Mouse (Mus musculus): ENCODE measurements around the gene Actr5. TPM values are rescaled to one million over a fixed set of nuclear protein-coding genes. Genes with fewer than 3 reads are reported as not detected.
A peak's percentile ranks its signal among the peaks of the same experiment; 100 is the strongest.

Gene Actr5
- polyA plus RNA-seq, 1 experiment from 2014 or later: 10.1 TPM

DNA sequence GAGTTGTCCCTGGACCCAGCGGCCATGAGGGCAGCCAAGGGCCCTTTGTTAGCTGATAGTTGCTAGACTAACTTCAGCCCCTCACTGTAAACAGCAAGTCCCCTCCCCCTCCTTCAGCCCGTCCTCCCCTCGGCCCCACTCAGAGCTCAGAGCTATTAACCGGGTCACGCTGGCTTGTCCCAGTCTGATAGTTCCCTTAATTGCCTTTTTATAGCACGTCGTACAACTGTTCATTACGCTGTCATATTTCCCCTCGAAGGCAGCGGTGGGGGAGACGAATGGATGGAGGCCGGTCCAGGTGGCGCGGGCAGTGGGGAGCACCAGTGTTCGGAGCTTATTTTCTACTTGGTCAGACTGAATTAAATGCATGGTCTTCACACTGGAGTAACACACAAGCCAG is 22.0 kb upstream of the Actr5 start:
- ATAC-seq (ENCODE audit: borderline replicate concordance, extremely low read depth, low FRiP score, low TSS enrichment): no peak
- H3K9me3 ChIP-seq: no peaks in the 10 kb centered on the region
- no peaks in the 10 kb centered on the region for H3K4me1 ChIP-seq
- H3K36me3 ChIP-seq: no peaks in the 10 kb centered on the region
- H3K4me2 ChIP-seq: no peak overlapping the region
- no peak overlapping the region for H3K9ac ChIP-seq
- 21% methylated on average over 15 of the region's 15 CpGs for whole genome bisulfite sequencing
- H3K4me3 ChIP-seq: no peak overlapping the region
- H3K27ac ChIP-seq: no peak overlapping the region
- peaks cover 61% of the 10 kb centered on the region for H3K27me3 ChIP-seq

- Histone ChIP-seq H3K4me2 (no peak overlapping the region), H3K4me3 (no peak overlapping the region), H3K27ac (no peak overlapping the region), H3K9me3 (no peaks in the 10 kb centered on the region), H3K27me3 (peaks cover 93% of the 10 kb centered on the region), H3K4me1 (peaks cover 13% of the 10 kb centered on the region), H3K9ac (no peak overlapping the region), H3K36me3 (no peaks in the 10 kb centered on the region)
- no peak for ATAC-seq (ENCODE audit: borderline replicate concordance, extremely low read depth, low FRiP score, low TSS enrichment)
- WGBS: 14% methylated on average over 4 of the region's 4 CpGs
Observed at GRCm38 (mm10) chr2:158606511-158606964, 18.1 kb upstream of the Actr5 start.

DNA sequence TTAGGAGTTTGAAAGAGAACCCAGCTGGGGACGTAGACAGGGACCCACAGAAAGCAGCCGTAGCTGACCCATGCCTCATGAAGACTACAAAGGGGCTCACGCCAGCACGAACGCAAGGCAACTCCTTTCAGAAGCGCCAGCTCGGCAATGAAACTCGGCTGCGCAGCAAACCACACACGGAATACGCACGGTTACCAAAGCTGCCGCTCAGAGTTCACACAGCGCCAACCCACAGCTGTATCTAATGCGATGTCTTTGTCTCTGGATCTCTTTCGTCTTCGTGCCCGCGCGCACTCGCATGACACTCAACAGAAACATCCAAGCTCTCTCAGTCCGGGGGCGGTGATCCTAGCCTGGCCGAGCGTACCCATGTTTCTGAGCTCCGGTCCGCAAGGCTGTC is 15.0 kb upstream of the Actr5 start:
- H3K9ac ChIP-seq: no peak overlapping the region
- no peak overlapping the region for H3K4me3 ChIP-seq
- H3K27me3 ChIP-seq: peaks cover 97% of the 10 kb centered on the region
- no peak overlapping the region for H3K27ac ChIP-seq
- no peaks in the 10 kb centered on the region for H3K9me3 ChIP-seq
- H3K36me3 ChIP-seq: no peaks in the 10 kb centered on the region
- H3K4me2 ChIP-seq: no peak overlapping the region
- ATAC-seq (ENCODE audit: borderline replicate concordance, extremely low read depth, low FRiP score, low TSS enrichment): no peak
- H3K4me1 ChIP-seq: peaks cover 16% of the 10 kb centered on the region
- 1% methylated on average over 27 of the region's 27 CpGs for WGBS

DNA sequence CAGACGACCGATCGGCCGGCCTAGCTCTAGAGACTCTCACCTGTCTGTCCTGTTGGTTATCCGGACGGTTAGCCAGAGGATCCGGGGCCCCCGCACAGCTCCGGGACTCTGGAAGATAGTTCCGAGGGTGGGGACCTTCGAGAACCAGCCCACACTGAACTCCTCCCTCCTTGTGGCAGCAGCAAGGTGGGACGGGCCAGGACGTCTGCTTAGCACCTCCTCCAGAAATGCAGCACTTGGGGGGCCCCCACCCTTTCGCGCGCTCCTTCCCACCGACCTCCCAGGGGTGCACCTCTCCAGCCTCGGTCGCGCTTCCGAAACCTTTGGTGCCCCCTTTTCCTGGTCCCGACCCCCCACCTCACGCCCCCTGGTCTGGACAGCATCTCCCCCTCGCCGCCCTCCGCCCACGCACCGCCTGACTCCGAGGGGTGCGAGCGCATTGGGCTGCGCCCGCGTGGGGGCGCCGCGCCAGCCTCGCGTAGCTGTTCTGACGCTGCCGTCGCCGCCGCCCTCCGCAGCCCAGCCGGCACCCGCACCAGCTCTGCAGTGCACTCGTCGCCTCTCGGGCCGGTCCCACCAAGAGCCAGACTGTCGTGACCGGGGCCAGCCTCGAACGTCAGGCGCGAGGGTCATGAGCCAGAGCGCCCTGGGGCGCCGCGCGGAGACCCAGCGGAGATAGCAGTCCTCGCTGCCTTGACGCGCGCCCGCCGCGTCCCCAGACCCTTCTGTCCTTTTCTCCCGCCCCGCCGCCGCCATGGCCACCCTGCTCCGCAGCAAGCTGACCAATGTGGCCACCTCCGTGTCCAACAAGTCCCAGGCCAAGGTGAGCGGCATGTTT is 14.0 kb upstream of the Actr5 start, which contains the start of gene Slc32a1:
Gene Slc32a1, plus strand, starts transcription at position 280 of the 838 bp plus-strand sequence.
- Histone ChIP-seq H3K27ac (no peak within 1 kb of the TSS), H3K4me3 (peak within 1 kb of the TSS; percentile 17), H3K9ac (no peak within 1 kb of the TSS), H3K4me1 (peaks cover 20% of the 10 kb centered on the region), H3K36me3 (no peaks in the 10 kb centered on the region), H3K9me3 (no peaks in the 10 kb centered on the region), H3K4me2 (peak within 1 kb of the TSS; percentile 30), H3K27me3 (peaks cover 98% of the 10 kb centered on the region)
- WGBS: under 1% methylated on average over 69 of the region's 77 CpGs
- no peak for ATAC-seq (ENCODE audit: borderline replicate concordance, extremely low read depth, low FRiP score, low TSS enrichment)

- H3K9me3 ChIP-seq: no peaks in the 10 kb centered on the region
- H3K4me1 ChIP-seq: peaks cover 20% of the 10 kb centered on the region
- H3K36me3 ChIP-seq: no peaks in the 10 kb centered on the region
- no peak overlapping the region; the same call in 1 of the 2 replicates for H3K4me2 ChIP-seq
- ATAC-seq (ENCODE audit: borderline replicate concordance, extremely low read depth, low FRiP score, low TSS enrichment): no peak
- H3K27me3 ChIP-seq: peaks cover 100% of the 10 kb centered on the region
- WGBS: under 1% methylated on average over 30 of the region's 30 CpGs
- no peak overlapping the region for H3K27ac ChIP-seq
- no peak overlapping the region for H3K9ac ChIP-seq
- no peak overlapping the region; the same call in 1 of the 2 replicates for H3K4me3 ChIP-seq
Observed at GRCm38 (mm10) chr2:158611326-158611719, 13.4 kb upstream of the Actr5 start.

- H3K4me3 ChIP-seq: no peak overlapping the region
- peaks cover 20% of the 10 kb centered on the region for H3K4me1 ChIP-seq
- no peak overlapping the region for H3K4me2 ChIP-seq
- peaks cover 100% of the 10 kb centered on the region for H3K27me3 ChIP-seq
- ATAC-seq (ENCODE audit: borderline replicate concordance, extremely low read depth, low FRiP score, low TSS enrichment): no peak
- no peak overlapping the region for H3K27ac ChIP-seq
- H3K9ac ChIP-seq: no peak overlapping the region
- H3K9me3 ChIP-seq: no peaks in the 10 kb centered on the region
- 5% methylated on average over 30 of the region's 30 CpGs for WGBS
- H3K36me3 ChIP-seq: no peaks in the 10 kb centered on the region
Observed at GRCm38 (mm10) chr2:158611726-158612670, 12.7 kb upstream of the Actr5 start.

GRCm38 (mm10) chr2:158612671-158613250 is 11.9 kb upstream of the Actr5 start:
- WGBS: 7% methylated on average over 10 of the region's 10 CpGs
- H3K9me3 ChIP-seq: no peaks in the 10 kb centered on the region
- H3K36me3 ChIP-seq: no peaks in the 10 kb centered on the region
- peaks cover 100% of the 10 kb centered on the region for H3K27me3 ChIP-seq
- no peak overlapping the region for H3K4me2 ChIP-seq
- H3K9ac ChIP-seq: no peak overlapping the region
- H3K4me1 ChIP-seq: peaks cover 20% of the 10 kb centered on the region
- no peak overlapping the region for H3K27ac ChIP-seq
- H3K4me3 ChIP-seq: no peak overlapping the region
- ATAC-seq (ENCODE audit: borderline replicate concordance, extremely low read depth, low FRiP score, low TSS enrichment): no peak

DNA sequence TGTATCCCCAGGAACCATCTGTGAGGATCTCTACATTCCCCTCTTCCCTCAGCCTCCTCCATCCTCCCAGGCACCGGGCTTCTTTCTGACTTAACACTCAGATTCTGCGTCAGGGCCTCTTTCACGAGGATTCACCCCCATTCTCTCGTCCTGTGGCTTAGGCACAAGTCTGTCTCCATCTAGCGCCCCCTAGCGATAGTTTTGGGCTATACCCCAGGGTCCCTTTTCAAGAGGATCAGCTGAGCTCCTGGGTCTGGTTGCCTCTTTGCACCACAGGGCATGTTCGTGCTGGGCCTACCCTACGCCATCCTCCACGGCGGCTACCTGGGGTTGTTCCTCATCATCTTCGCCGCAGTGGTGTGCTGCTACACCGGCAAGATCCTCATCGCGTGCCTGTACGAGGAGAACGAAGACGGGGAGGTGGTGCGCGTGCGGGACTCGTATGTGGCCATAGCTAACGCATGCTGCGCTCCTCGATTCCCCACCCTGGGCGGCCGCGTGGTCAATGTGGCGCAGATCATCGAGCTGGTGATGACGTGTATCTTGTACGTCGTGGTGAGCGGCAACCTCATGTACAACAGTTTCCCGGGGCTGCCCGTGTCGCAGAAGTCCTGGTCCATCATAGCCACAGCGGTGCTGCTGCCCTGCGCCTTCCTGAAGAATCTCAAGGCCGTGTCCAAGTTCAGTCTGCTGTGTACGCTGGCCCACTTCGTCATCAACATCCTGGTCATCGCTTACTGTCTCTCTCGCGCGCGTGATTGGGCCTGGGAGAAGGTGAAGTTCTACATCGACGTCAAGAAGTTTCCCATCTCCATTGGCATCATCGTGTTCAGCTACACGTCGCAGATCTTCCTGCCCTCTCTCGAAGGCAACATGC is 10.9 kb upstream of the Actr5 start:
- H3K4me3 ChIP-seq: no peak overlapping the region
- 3% methylated on average over 53 of the region's 53 CpGs for WGBS
- H3K36me3 ChIP-seq: no peaks in the 10 kb centered on the region
- no peak overlapping the region for H3K27ac ChIP-seq
- H3K4me1 ChIP-seq: peaks cover 20% of the 10 kb centered on the region
- peaks cover 100% of the 10 kb centered on the region for H3K27me3 ChIP-seq
- no peak for ATAC-seq (ENCODE audit: borderline replicate concordance, extremely low read depth, low FRiP score, low TSS enrichment)
- H3K4me2 ChIP-seq: no peak overlapping the region
- H3K9me3 ChIP-seq: no peaks in the 10 kb centered on the region
- no peak overlapping the region for H3K9ac ChIP-seq

DNA sequence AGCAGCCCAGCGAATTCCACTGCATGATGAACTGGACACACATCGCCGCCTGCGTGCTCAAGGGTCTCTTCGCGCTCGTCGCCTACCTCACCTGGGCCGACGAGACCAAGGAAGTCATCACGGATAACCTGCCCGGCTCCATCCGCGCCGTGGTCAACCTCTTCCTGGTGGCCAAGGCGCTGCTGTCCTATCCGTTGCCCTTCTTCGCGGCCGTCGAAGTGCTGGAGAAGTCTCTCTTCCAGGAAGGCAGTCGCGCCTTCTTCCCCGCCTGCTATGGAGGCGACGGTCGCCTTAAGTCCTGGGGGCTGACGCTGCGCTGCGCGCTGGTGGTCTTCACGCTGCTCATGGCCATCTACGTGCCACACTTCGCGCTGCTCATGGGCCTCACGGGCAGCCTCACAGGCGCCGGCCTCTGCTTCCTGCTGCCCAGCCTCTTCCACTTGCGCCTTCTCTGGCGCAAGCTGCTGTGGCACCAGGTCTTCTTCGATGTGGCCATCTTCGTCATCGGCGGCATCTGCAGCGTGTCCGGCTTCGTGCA is 10.2 kb upstream of the Actr5 start:
- Histone ChIP-seq H3K4me3 (0 out of 2 replicates have a peak overlapping the region, but pooled peaks have one; percentile 0), H3K27me3 (peaks cover 100% of the 10 kb centered on the region), H3K4me2 (peak overlapping the region; percentile 24; the same call in 1 of the 2 replicates), H3K4me1 (peaks cover 20% of the 10 kb centered on the region), H3K27ac (no peak overlapping the region), H3K9me3 (no peaks in the 10 kb centered on the region), H3K9ac (no peak overlapping the region), H3K36me3 (no peaks in the 10 kb centered on the region)
- 2% methylated on average over 47 of the region's 47 CpGs for WGBS
- ATAC-seq (ENCODE audit: borderline replicate concordance, extremely low read depth, low FRiP score, low TSS enrichment): no peak

DNA sequence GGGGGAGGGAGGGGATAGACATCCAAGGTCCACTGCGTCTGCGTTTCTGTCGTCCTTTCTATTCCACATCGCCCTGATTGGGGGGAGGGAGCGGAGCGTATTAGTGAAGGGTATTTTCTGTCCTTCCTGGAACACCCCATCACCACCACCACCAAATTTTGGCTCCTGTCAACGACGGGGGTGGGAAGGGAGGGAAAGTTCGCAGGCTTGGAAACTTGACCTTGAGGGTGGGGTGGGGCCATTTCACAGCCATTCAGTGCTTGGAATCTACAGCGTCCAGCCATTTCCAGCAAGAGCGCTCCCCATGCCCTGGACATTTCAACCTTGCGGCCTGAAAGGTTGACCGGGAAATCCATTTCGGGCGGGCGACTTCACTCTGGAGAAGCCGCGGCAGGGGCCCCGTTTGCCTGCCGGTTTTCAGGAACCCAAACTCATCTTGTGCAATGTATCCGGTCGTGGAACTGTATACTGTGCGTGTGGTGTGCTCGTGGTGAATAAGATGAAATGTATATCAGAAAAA is 9.5 kb upstream of the Actr5 start:
- peaks cover 15% of the 10 kb centered on the region for H3K4me1 ChIP-seq
- H3K9me3 ChIP-seq: no peaks in the 10 kb centered on the region
- H3K4me2 ChIP-seq: no peak overlapping the region; the same call in 1 of the 2 replicates
- H3K27ac ChIP-seq: no peak overlapping the region
- WGBS: 5% methylated on average over 24 of the region's 24 CpGs
- H3K4me3 ChIP-seq: no peak overlapping the region
- no peak for ATAC-seq (ENCODE audit: borderline replicate concordance, extremely low read depth, low FRiP score, low TSS enrichment)
- H3K36me3 ChIP-seq: no peaks in the 10 kb centered on the region
- H3K27me3 ChIP-seq: peaks cover 100% of the 10 kb centered on the region
- no peak overlapping the region for H3K9ac ChIP-seq
